ENCODE assay signal across 15 mouse cellular contexts in genomic region chr3:108425624-108426018, GRCm38 (mm10). TPM values are rescaled to one million over a fixed set of nuclear protein-coding genes. Genes with fewer than 3 reads are reported as not detected.
DNase-seq lines count a peak whose midpoint lies in the region; ATAC-seq and TF ChIP-seq lines count a peak whose summit lies in the region.
"Had no signal": no experiment of that assay in that cellular context is flagged by ENCODE, and none has a peak within 500 bp of the region (broad histone marks: within the 10 kb centered on the region; RNA-seq: fewer than 3 reads in every experiment).

No protein-coding gene starts in this region.

- no peaks in the 10 kb centered on the region for H3K9me3 ChIP-seq in neural tube, embryonic 11.5 days (ENCODE audit: control insufficient read depth, low read length)
- H3K9me3 ChIP-seq in hindbrain, embryonic 11.5 days (ENCODE audit: control insufficient read depth, low read length), result no peaks in the 10 kb centered on the region

- 80% methylated on average over 6 of the region's 6 CpGs for WGBS in neural tube, embryonic 11.5 days
- WGBS in hindbrain, embryonic 11.5 days, result 67% methylated on average over 6 of the region's 6 CpGs

- no peak overlapping the region for H3ac ChIP-seq in myocyte (ENCODE audit: control insufficient read depth, insufficient read length)

- peak overlapping the region; percentile 75 for H3K27ac ChIP-seq in neural tube, embryonic 11.5 days (ENCODE audit: low read depth, low read length)
- H3K27ac ChIP-seq in hindbrain, embryonic 11.5 days (ENCODE audit: low read depth, low read length), result peak overlapping the region; percentile 86

- DNase-seq in neural tube, embryonic 11.5 days (ENCODE audit: low spot score), result no peak
- no peak for DNase-seq in neural tube, embryonic 10.5 days (ENCODE audit: extremely low spot score, low spot score)
- no peak for DNase-seq in hindbrain, embryonic 11.5 days (ENCODE audit: low spot score)
- DNase-seq in urinary bladder, postnatal 4 days (ENCODE audit: low spot score in 2 of 2), result no peak
- no peak for DNase-seq in cerebellum, adult 11 months
- DNase-seq in left cerebral cortex, adult 8-10 months (ENCODE audit: low spot score in 2 of 2), result no peak
- DNase-seq: cerebellum, postnatal 36 days; heart, postnatal 14 days; kidney, postnatal 14 days; layer of hippocampus, postnatal 36 days; liver, postnatal 0 days; lung, postnatal 36 days had no signal

- H3K4me1 ChIP-seq in neural tube, embryonic 11.5 days (ENCODE audit: control insufficient read depth, insufficient read depth, low read length), result peaks cover 34% of the 10 kb centered on the region
- peaks cover 30% of the 10 kb centered on the region for H3K4me1 ChIP-seq in hindbrain, embryonic 11.5 days (replicated peaks; ENCODE audit: control insufficient read depth, insufficient read depth, low read length)

- no peaks in the 10 kb centered on the region for H3K27me3 ChIP-seq in neural tube, embryonic 11.5 days (ENCODE audit: control insufficient read depth, insufficient read depth, low read length)
- no peaks in the 10 kb centered on the region for H3K27me3 ChIP-seq in hindbrain, embryonic 11.5 days (ENCODE audit: control insufficient read depth, insufficient read depth, low read length)
- H3K27me3 ChIP-seq in myocyte (ENCODE audit: control insufficient read depth, insufficient read depth, insufficient read length), result peaks cover 2% of the 10 kb centered on the region

- peak overlapping the region; percentile 32 for H3K9ac ChIP-seq in neural tube, embryonic 11.5 days (ENCODE audit: low read length)
- H3K9ac ChIP-seq in hindbrain, embryonic 11.5 days (ENCODE audit: low read depth, low read length), result peak overlapping the region; percentile 38; the same call in 1 of the 2 replicates
- H3K9ac ChIP-seq: liver, postnatal 0 days had no signal

- no peak overlapping the region for H3K4me2 ChIP-seq in neural tube, embryonic 11.5 days (ENCODE audit: low read depth)
- H3K4me2 ChIP-seq in hindbrain, embryonic 11.5 days (replicated peaks; ENCODE audit: low read depth, low read length), result no peak overlapping the region
- no peak overlapping the region for H3K4me2 ChIP-seq in myocyte (ENCODE audit: low read depth)

- no peaks in the 10 kb centered on the region for H3K79me2 ChIP-seq in myocyte (ENCODE audit: control insufficient read depth, insufficient read depth)

- ATAC-seq in neural tube, embryonic 11.5 days (ENCODE audit: insufficient read depth, low FRiP score, low TSS enrichment), result no peak
- ATAC-seq in hindbrain, embryonic 11.5 days (ENCODE audit: low FRiP score), result no peak
- ATAC-seq: activated CD4-positive, CD25-positive, alpha-beta regulatory T cell, adult 4 months; intestine, postnatal 0 days; liver, postnatal 0 days had no signal

- peaks cover 18% of the 10 kb centered on the region for H3K36me3 ChIP-seq in neural tube, embryonic 11.5 days (ENCODE audit: control insufficient read depth, insufficient read depth, low read length)
- H3K36me3 ChIP-seq in hindbrain, embryonic 11.5 days (ENCODE audit: control insufficient read depth, insufficient read depth, low read length), result peaks cover 19% of the 10 kb centered on the region
- peaks cover 51% of the 10 kb centered on the region for H3K36me3 ChIP-seq in myocyte (ENCODE audit: control insufficient read depth, insufficient read depth)

- TF ChIP-seq POLR2A in myocyte (IDR thresholded peaks at IDR 0.05; ENCODE audit: insufficient read length, low read depth), result peak; percentile 18

- H3K4me3 ChIP-seq in neural tube, embryonic 11.5 days (ENCODE audit: low read depth, low read length), result no peak overlapping the region
- H3K4me3 ChIP-seq in hindbrain, embryonic 11.5 days (ENCODE audit: low read depth, low read length), result no peak overlapping the region
- H3K4me3 ChIP-seq in myocyte, result no peak overlapping the region

TF ChIP-seq in myocyte, 11 proteins besides CTCF, POLR2A, EP300 and RAD21:
- TF ChIP-seq E2F4 (IDR thresholded peaks at IDR 0.05; ENCODE audit: insufficient read depth) (no peak), POLR2AphosphoS2 (IDR thresholded peaks at IDR 0.05; ENCODE audit: insufficient read length, low read depth) (peak; percentile 79)

RNA-seq across cellular contexts. Expression of gene Celsr2, which starts 10.3 kb away (rescaled TPM):
- 65.2 and 65.5 TPM in 2 replicates for polyA plus RNA-seq in neural tube, embryonic 11.5 days (2014; fragmentation: Nextera tagmentation; extraction: Ambion mirVana)
- 76.7 and 101 TPM in 2 replicates for polyA plus RNA-seq in hindbrain, embryonic 11.5 days (2014; fragmentation: Nextera tagmentation; extraction: Ambion mirVana)
- not detected for polyA plus RNA-seq in myocyte (2012; fragmentation: generic; extraction: Trizol)
- 100 to 1,000 TPM; 145 to 152 (median 149) TPM for total RNA-seq in left cerebral cortex, adult 8-10 months (2022)

RNA-seq across cellular contexts. Expression of gene Sars, which starts 19.4 kb away (rescaled TPM):
- polyA plus RNA-seq in neural tube, embryonic 11.5 days (2014; fragmentation: Nextera tagmentation; extraction: Ambion mirVana), result 214 and 216 TPM in 2 replicates
- 181 and 206 TPM in 2 replicates for polyA plus RNA-seq in hindbrain, embryonic 11.5 days (2014; fragmentation: Nextera tagmentation; extraction: Ambion mirVana)
- polyA plus RNA-seq in myocyte (2012; fragmentation: generic; extraction: Trizol), result 685 TPM
- 100 to 1,000 TPM; 234 to 244 (median 236) TPM for total RNA-seq in left cerebral cortex, adult 8-10 months (2022)

RNA-seq across cellular contexts. Expression of gene Psrc1, which starts 42.0 kb away (rescaled TPM):
- 52.0 and 54.0 TPM in 2 replicates for polyA plus RNA-seq in neural tube, embryonic 11.5 days (2014; fragmentation: Nextera tagmentation; extraction: Ambion mirVana)
- 48.7 and 53.5 TPM in 2 replicates for polyA plus RNA-seq in hindbrain, embryonic 11.5 days (2014; fragmentation: Nextera tagmentation; extraction: Ambion mirVana)
- 16.5 TPM for polyA plus RNA-seq in myocyte (2012; fragmentation: generic; extraction: Trizol)
- 10 to 100 TPM; 11.1 to 13.8 (median 11.7) TPM for total RNA-seq in left cerebral cortex, adult 8-10 months (2022)

Comparison
In these comparisons a context has a peak if more than half of its experiments do, and no peak if none do; other contexts are left out.
1. RNA of gene Celsr2, which starts 10.3 kb away (polyA plus RNA-seq): 76.7 to 101 TPM in hindbrain, embryonic 11.5 days and 65.2 to 65.5 TPM in neural tube, embryonic 11.5 days; not detected in myocyte (single experiment); every median in the first group is over 10 times any median in the second.